Mouse (Mus musculus): Measurements from ENCODE around the gene 2410004B18Rik. TPM values are rescaled to one million over a fixed set of nuclear protein-coding genes. Genes with fewer than 3 reads are reported as not detected.

2410004B18Rik gene
- polyA plus RNA-seq, 1 experiment from 2014 or later, result 14.6 TPM

DNA sequence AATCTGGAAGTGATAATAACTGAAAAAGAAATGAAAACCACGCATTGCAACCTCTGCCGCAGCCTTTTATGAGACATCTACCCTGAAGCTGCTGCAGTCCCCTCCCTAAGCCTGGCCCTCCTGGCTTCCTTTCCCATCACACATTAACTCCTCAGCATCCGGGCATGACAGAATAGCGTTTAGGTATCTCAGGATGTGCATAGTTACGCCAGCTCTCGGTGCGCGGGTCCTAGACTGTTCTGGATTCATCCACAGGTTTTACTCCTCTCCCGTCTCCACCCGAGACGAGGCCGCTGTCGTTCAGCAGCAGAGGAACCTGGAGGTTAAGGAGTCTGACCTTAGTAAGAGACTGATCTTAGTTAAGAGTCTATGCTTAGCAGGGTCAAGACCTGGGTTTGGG, 53.3 kb downstream of the 2410004B18Rik start:
- Histone ChIP-seq H3K4me2 (no peak overlapping the region), H3K4me1 (replicated peaks) (peaks cover 16% of the 10 kb centered on the region), H3K36me3 (replicated peaks) (no peaks in the 10 kb centered on the region), H3K27me3 (peaks cover 39% of the 10 kb centered on the region), H3K9ac (no peak overlapping the region), H3K9me3 (replicated peaks) (no peaks in the 10 kb centered on the region), H3K4me3 (replicated peaks) (no peak overlapping the region), H3K27ac (replicated peaks) (no peak overlapping the region)
- 77% methylated on average over 13 of the region's 13 CpGs for WGBS (ENCODE audit: insufficient replicate concordance)
- no peak for ATAC-seq (ENCODE audit: insufficient read depth)

DNA sequence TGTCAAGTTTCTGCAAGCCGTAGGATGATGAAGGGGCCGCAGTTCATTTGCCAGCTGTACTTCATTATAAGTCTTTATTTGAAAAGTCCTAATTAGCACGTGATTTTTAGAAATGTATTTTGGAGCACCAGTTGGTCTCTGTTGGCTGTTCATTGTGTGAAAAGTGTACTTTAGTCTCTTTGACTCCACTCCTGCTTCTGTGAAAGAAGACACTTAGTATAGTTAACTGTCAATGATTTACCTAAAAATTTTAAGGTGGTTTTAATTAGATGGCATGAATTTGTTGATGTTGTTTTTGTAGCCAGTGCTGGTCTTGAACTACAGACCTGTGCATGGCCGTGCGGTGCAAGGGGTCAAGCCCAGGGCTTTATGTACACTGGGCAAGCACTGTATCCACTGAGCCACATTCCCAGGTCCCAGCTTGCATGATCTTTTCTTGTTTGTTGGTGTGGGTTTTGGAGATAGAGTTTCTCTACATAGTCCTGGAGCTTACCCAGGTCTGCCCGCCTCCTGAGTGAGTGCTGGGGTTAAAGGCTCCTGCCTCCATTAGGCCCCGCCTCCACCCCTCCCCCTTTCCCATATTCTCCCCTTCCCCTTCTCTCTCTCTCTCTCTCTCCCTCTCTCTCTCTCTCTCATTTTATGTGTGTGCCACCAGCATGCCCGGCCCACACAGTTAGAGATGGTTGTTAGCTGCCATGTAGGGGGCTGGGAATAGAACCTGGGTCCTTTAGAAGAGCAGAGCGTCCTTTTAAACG, 54.3 kb downstream of the 2410004B18Rik start:
- 71% methylated on average over 10 of the region's 10 CpGs for WGBS (ENCODE audit: insufficient replicate concordance)
- H3K36me3 ChIP-seq (replicated peaks), result no peaks in the 10 kb centered on the region
- H3K4me1 ChIP-seq (replicated peaks), result peaks cover 16% of the 10 kb centered on the region
- H3K27ac ChIP-seq (replicated peaks), result no peak overlapping the region
- no peak overlapping the region for H3K4me3 ChIP-seq (replicated peaks)
- ATAC-seq (ENCODE audit: insufficient read depth), result no peak
- no peaks in the 10 kb centered on the region for H3K9me3 ChIP-seq (replicated peaks)
- H3K9ac ChIP-seq, result no peak overlapping the region
- no peak overlapping the region for H3K4me2 ChIP-seq
- H3K27me3 ChIP-seq, result peaks cover 29% of the 10 kb centered on the region

DNA sequence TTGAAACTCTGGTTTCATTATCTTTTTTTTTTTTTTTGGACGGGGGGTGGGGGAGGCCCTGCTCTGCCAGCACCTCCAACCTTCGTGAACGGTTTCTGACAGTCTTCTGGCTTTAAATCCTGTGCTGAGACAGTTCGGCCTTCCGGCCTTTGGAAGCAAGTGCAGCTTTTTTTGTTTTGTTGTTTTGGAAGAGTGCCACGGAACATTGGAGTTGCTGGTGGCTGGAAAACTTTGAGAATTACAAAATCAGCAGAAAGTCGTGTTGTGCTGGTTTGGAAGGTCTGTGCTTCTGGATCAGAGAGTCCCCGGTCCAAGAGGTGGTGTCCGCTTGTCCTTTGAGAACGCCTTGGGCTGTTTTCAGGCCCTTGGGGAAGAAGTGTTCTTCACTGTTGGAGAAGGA, 55.0 kb downstream of the 2410004B18Rik start:
- no peak overlapping the region for H3K4me2 ChIP-seq
- H3K27ac ChIP-seq (replicated peaks), result no peak overlapping the region
- H3K9ac ChIP-seq, result no peak overlapping the region
- ATAC-seq (ENCODE audit: insufficient read depth), result no peak
- H3K36me3 ChIP-seq (replicated peaks), result no peaks in the 10 kb centered on the region
- H3K4me3 ChIP-seq (replicated peaks), result no peak overlapping the region
- H3K9me3 ChIP-seq (replicated peaks), result no peaks in the 10 kb centered on the region
- H3K27me3 ChIP-seq, result peaks cover 22% of the 10 kb centered on the region
- WGBS (ENCODE audit: insufficient replicate concordance), result 65% methylated on average over 10 of the region's 10 CpGs
- peaks cover 16% of the 10 kb centered on the region for H3K4me1 ChIP-seq (replicated peaks)

DNA sequence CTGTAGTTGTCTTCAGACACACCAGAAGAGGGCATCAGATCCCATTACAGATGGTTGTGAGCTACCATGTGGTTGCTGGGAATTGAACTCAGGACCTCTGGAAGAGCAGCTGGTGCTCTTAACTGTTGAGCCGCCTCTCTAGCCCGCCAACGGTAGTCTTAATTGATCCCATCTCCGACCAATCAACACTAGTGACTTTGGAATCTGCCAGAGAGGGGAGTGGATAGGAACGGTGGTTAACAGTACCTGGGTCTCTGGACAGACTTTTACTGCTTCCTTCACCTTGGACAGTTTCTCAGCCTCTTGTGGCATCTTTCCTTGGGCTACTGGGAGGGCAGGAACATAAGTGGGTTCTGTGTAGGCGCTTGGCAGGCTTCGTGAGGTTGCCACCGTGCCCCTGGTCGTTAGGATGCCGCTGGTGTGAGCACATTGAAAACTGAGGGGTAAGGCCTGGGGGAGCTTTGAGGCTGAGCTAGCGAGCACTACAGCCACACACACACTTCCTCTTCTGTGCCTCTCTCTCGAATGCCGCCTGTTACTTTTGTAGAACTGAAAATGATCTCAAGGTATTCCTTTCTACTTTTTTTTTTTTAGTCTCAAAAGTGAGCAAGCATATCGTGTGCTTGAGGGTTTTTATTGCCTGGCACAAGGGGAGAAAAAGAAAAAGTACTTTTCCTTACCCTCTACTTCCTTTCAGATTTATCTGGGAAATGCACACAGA, 55.8 kb downstream of the 2410004B18Rik start:
- WGBS (ENCODE audit: insufficient replicate concordance), result 35% methylated on average over 14 of the region's 14 CpGs
- H3K27ac ChIP-seq (replicated peaks), result no peak overlapping the region
- no peak for ATAC-seq (ENCODE audit: insufficient read depth)
- H3K4me2 ChIP-seq, result no peak overlapping the region
- H3K4me3 ChIP-seq (replicated peaks), result no peak overlapping the region
- H3K9ac ChIP-seq, result no peak overlapping the region
- H3K4me1 ChIP-seq (replicated peaks), result peaks cover 14% of the 10 kb centered on the region
- H3K9me3 ChIP-seq (replicated peaks), result no peaks in the 10 kb centered on the region
- H3K27me3 ChIP-seq, result peaks cover 14% of the 10 kb centered on the region
- H3K36me3 ChIP-seq (replicated peaks), result no peaks in the 10 kb centered on the region

Other genes starting within 250 kb of the 2410004B18Rik start
- 44.5 and 47.4 TPM in 2 replicates for gene Ddah1, start 179.3 kb upstream of the 2410004B18Rik start, polyA plus RNA-seq (2015; fragmentation: Nextera tagmentation; extraction: Ambion mirVana)
- gene Bcl10, start 15.2 kb upstream of the 2410004B18Rik start, polyA plus RNA-seq (2015; fragmentation: Nextera tagmentation; extraction: Ambion mirVana), result 18.3 and 18.6 TPM in 2 replicates
- 0.48 and 0.52 TPM in 2 replicates for gene Syde2, start 49.9 kb downstream of the 2410004B18Rik start, polyA plus RNA-seq (2015; fragmentation: Nextera tagmentation; extraction: Ambion mirVana)
- not detected in 2 replicates for gene Wdr63, start 170.1 kb downstream of the 2410004B18Rik start, polyA plus RNA-seq (2015; fragmentation: Nextera tagmentation; extraction: Ambion mirVana)
- 0.03 and 0.08 TPM in 2 replicates for gene Mcoln3, start 179.4 kb downstream of the 2410004B18Rik start, polyA plus RNA-seq (2015; fragmentation: Nextera tagmentation; extraction: Ambion mirVana)
- 9.2 and 10.2 TPM in 2 replicates for gene Mcoln2, start 211.8 kb downstream of the 2410004B18Rik start, polyA plus RNA-seq (2015; fragmentation: Nextera tagmentation; extraction: Ambion mirVana)